10 mouse cellular contexts compared by ENCODE assay signal in genomic region chr12:77000705-77001284, GRCm38 (mm10). TPM values are rescaled to one million over a fixed set of nuclear protein-coding genes. Genes with fewer than 3 reads are reported as not detected.
A peak's percentile ranks its signal among the peaks of the same experiment; 100 is the strongest.
DNase-seq lines count a peak whose midpoint lies in the region; ATAC-seq and TF ChIP-seq lines count a peak whose summit lies in the region.
"Had no signal": no experiment of that assay in that cellular context is flagged by ENCODE, and none has a peak within 500 bp of the region (broad histone marks: within the 10 kb centered on the region; RNA-seq: fewer than 3 reads in every experiment).

No protein-coding gene starts in this region.

- no peak overlapping the region for H3K9ac ChIP-seq in liver, embryonic 12.5 days
- H3K9ac ChIP-seq in embryonic facial prominence, embryonic 11.5 days (replicated peaks; ENCODE audit: low read length) = no peak overlapping the region
- no peak overlapping the region for H3K9ac ChIP-seq in hindbrain, embryonic 13.5 days
- H3K9ac ChIP-seq in liver, adult 2 months (ENCODE audit: low read depth, low read length) = no peak overlapping the region
- no peak overlapping the region for H3K9ac ChIP-seq in neural tube, embryonic 11.5 days (ENCODE audit: low read length)
- H3K9ac ChIP-seq: heart, embryonic 13.5 days; stomach, embryonic 15.5 days had no signal

- H3K79me2 ChIP-seq in liver, adult 2 months (ENCODE audit: control insufficient read depth, insufficient read depth, low read length) = no peaks in the 10 kb centered on the region

- no peak for ATAC-seq in liver, embryonic 12.5 days
- ATAC-seq in embryonic facial prominence, embryonic 11.5 days (replicated peaks; ENCODE audit: insufficient number of reproducible peaks, low FRiP score, low TSS enrichment, low read depth) = 0 out of 2 replicates have a peak, but pooled peaks have one; percentile 54
- ATAC-seq in hindbrain, embryonic 13.5 days (ENCODE audit: low FRiP score) = peak; percentile 75
- ATAC-seq in neural tube, embryonic 11.5 days (ENCODE audit: insufficient read depth, low FRiP score, low TSS enrichment) = peak; percentile 67

- H3K4me2 ChIP-seq in liver, embryonic 12.5 days = no peak overlapping the region
- H3K4me2 ChIP-seq in embryonic facial prominence, embryonic 11.5 days (ENCODE audit: low read depth, low read length) = no peak overlapping the region
- no peak overlapping the region for H3K4me2 ChIP-seq in hindbrain, embryonic 13.5 days
- H3K4me2 ChIP-seq in neural tube, embryonic 11.5 days (ENCODE audit: low read depth) = no peak overlapping the region
- H3K4me2 ChIP-seq: heart, embryonic 13.5 days; stomach, embryonic 15.5 days had no signal

- no peaks in the 10 kb centered on the region for H3K9me3 ChIP-seq in liver, embryonic 12.5 days (replicated peaks)
- no peaks in the 10 kb centered on the region for H3K9me3 ChIP-seq in embryonic facial prominence, embryonic 11.5 days (replicated peaks; ENCODE audit: control insufficient read depth, low read length)
- H3K9me3 ChIP-seq in hindbrain, embryonic 13.5 days = no peaks in the 10 kb centered on the region
- no peaks in the 10 kb centered on the region for H3K9me3 ChIP-seq in neural tube, embryonic 11.5 days (ENCODE audit: control insufficient read depth, low read length)
- H3K9me3 ChIP-seq: heart, embryonic 13.5 days; stomach, embryonic 15.5 days had no signal

- H3K4me3 ChIP-seq in liver, embryonic 12.5 days = no peak overlapping the region
- H3K4me3 ChIP-seq in embryonic facial prominence, embryonic 11.5 days (ENCODE audit: low read depth, low read length) = no peak overlapping the region
- H3K4me3 ChIP-seq in hindbrain, embryonic 13.5 days = no peak overlapping the region
- H3K4me3 ChIP-seq in liver, adult 2 months (ENCODE audit: insufficient read depth, low read depth, low read length) = no peak overlapping the region
- no peak overlapping the region for H3K4me3 ChIP-seq in neural tube, embryonic 11.5 days (ENCODE audit: low read depth, low read length)
- H3K4me3 ChIP-seq: heart, embryonic 13.5 days; stomach, embryonic 15.5 days had no signal

- 39% methylated on average over 6 of the region's 6 CpGs for WGBS in liver, embryonic 12.5 days (ENCODE audit: insufficient replicate concordance)
- 5% methylated on average over 6 of the region's 6 CpGs for WGBS in embryonic facial prominence, embryonic 11.5 days
- 9% methylated on average over 6 of the region's 6 CpGs for WGBS in hindbrain, embryonic 13.5 days
- whole genome bisulfite sequencing in liver, adult 2 months = 33% methylated on average over 6 of the region's 6 CpGs
- 11% methylated on average over 6 of the region's 6 CpGs for WGBS in neural tube, embryonic 11.5 days

- no peaks in the 10 kb centered on the region for H3K36me3 ChIP-seq in liver, embryonic 12.5 days
- no peaks in the 10 kb centered on the region for H3K36me3 ChIP-seq in embryonic facial prominence, embryonic 11.5 days (replicated peaks; ENCODE audit: control insufficient read depth, insufficient read depth, low read depth, low read length)
- no peaks in the 10 kb centered on the region for H3K36me3 ChIP-seq in hindbrain, embryonic 13.5 days
- no peaks in the 10 kb centered on the region for H3K36me3 ChIP-seq in liver, adult 2 months (ENCODE audit: control insufficient read depth, insufficient read depth, low read length)
- H3K36me3 ChIP-seq in neural tube, embryonic 11.5 days (ENCODE audit: control insufficient read depth, insufficient read depth, low read length) = no peaks in the 10 kb centered on the region
- H3K36me3 ChIP-seq: heart, embryonic 13.5 days; stomach, embryonic 15.5 days had no signal

- peak; percentile 18; the same call in 1 of the 2 replicates for TF ChIP-seq CTCF in liver, adult 2 months (IDR thresholded peaks at IDR 0.05; ENCODE audit: low read depth, low read length)

- peaks cover 35% of the 10 kb centered on the region for H3K4me1 ChIP-seq in liver, embryonic 12.5 days
- no peaks in the 10 kb centered on the region for H3K4me1 ChIP-seq in embryonic facial prominence, embryonic 11.5 days (ENCODE audit: control insufficient read depth, insufficient read depth, low read length)
- peaks cover 20% of the 10 kb centered on the region for H3K4me1 ChIP-seq in hindbrain, embryonic 13.5 days (replicated peaks)
- no peaks in the 10 kb centered on the region for H3K4me1 ChIP-seq in liver, adult 2 months (ENCODE audit: control insufficient read depth, insufficient read depth, low read length)
- peaks cover 7% of the 10 kb centered on the region; the same call in 1 of the 2 replicates for H3K4me1 ChIP-seq in neural tube, embryonic 11.5 days (ENCODE audit: control insufficient read depth, insufficient read depth, low read length)
- H3K4me1 ChIP-seq: heart, embryonic 13.5 days; stomach, embryonic 15.5 days had no signal

- peak; percentile 29 for DNase-seq in liver
- DNase-seq in embryonic facial prominence, embryonic 11.5 days (ENCODE audit: low spot score) = peak; percentile 58
- peak; percentile 30 for DNase-seq in liver, adult 2 months (ENCODE audit: extremely low read depth, low read depth, low spot score)
- peak; percentile 63 for DNase-seq in neural tube, embryonic 11.5 days (ENCODE audit: low spot score)
- no peak for DNase-seq in right cerebral cortex, postnatal 36 days (ENCODE audit: low spot score in 2 of 2)
- DNase-seq in natural killer cell, adult 2 months (ENCODE audit: low spot score in 2 of 2) = no peak

- no peaks in the 10 kb centered on the region for H3K27me3 ChIP-seq in liver, embryonic 12.5 days (replicated peaks)
- H3K27me3 ChIP-seq in embryonic facial prominence, embryonic 11.5 days (ENCODE audit: control insufficient read depth, insufficient read depth, low read length) = no peaks in the 10 kb centered on the region
- peaks cover 18% of the 10 kb centered on the region for H3K27me3 ChIP-seq in hindbrain, embryonic 13.5 days
- no peaks in the 10 kb centered on the region for H3K27me3 ChIP-seq in liver, adult 2 months (ENCODE audit: control insufficient read depth, insufficient read depth, low read length)
- H3K27me3 ChIP-seq in neural tube, embryonic 11.5 days (ENCODE audit: control insufficient read depth, insufficient read depth, low read length) = no peaks in the 10 kb centered on the region
- H3K27me3 ChIP-seq: stomach, embryonic 15.5 days had no signal

- no peak for TF ChIP-seq POLR2A in liver, adult 2 months (IDR thresholded peaks at IDR 0.05; ENCODE audit: extremely low read depth, insufficient read depth, low read length)

- no peak overlapping the region for H3K27ac ChIP-seq in liver, embryonic 12.5 days
- no peak overlapping the region for H3K27ac ChIP-seq in embryonic facial prominence, embryonic 11.5 days (replicated peaks; ENCODE audit: low read depth, low read length)
- H3K27ac ChIP-seq in hindbrain, embryonic 13.5 days = peak overlapping the region; percentile 41; the same call in 1 of the 2 replicates
- no peak overlapping the region for H3K27ac ChIP-seq in liver, adult 2 months (replicated peaks; ENCODE audit: insufficient read depth, low read depth, low read length)
- no peak overlapping the region for H3K27ac ChIP-seq in neural tube, embryonic 11.5 days (ENCODE audit: low read depth, low read length)
- H3K27ac ChIP-seq: heart, embryonic 13.5 days; stomach, embryonic 15.5 days had no signal

RNA-seq across cellular contexts. Expression of gene Max, which starts 38.8 kb away (rescaled TPM):
- polyA plus RNA-seq in liver, embryonic 12.5 days (2016; fragmentation: Nextera tagmentation; extraction: Ambion mirVana) = 10.7 and 12.6 TPM in 2 replicates
- polyA plus RNA-seq in embryonic facial prominence, embryonic 11.5 days (2014; fragmentation: Nextera tagmentation; extraction: Ambion mirVana) = 44.0 and 48.0 TPM in 2 replicates
- polyA plus RNA-seq in hindbrain, embryonic 13.5 days (2015; fragmentation: Nextera tagmentation; extraction: Ambion mirVana) = 16.6 and 16.8 TPM in 2 replicates
- 8.3 and 8.6 TPM in 2 replicates for total RNA-seq in liver, adult 2 months (2014; rRNA removed)
- polyA plus RNA-seq in liver, adult 2 months (2012; rRNA removed) = 8.8 and 10.1 TPM in 2 replicates
- polyA plus RNA-seq in neural tube, embryonic 11.5 days (2014; fragmentation: Nextera tagmentation; extraction: Ambion mirVana) = 20.6 and 33.4 TPM in 2 replicates

Comparison
In these comparisons a context has a peak if more than half of its experiments do, and no peak if none do; other contexts are left out.
1. DNase-seq: peak in liver (single experiment), embryonic facial prominence, embryonic 11.5 days (single experiment), liver, adult 2 months (single experiment) and neural tube, embryonic 11.5 days (single experiment); none in right cerebral cortex, postnatal 36 days (0 of 2) and natural killer cell, adult 2 months (0 of 2).